Mouse (Mus musculus): ENCODE results near the gene Zfp335. TPM values are rescaled to one million over a fixed set of nuclear protein-coding genes. Genes with fewer than 3 reads are reported as not detected.
A peak's percentile ranks its signal among the peaks of the same experiment; 100 is the strongest.
"Not testable (repeated sequence)": the region's sequence is repeated elsewhere in the genome, so short reads cannot be mapped to it uniquely, and the experiment has no call there.

Gene Zfp335
- polyA plus RNA-seq, 1 experiment from 2014 or later: 16.2 TPM

- Histone ChIP-seq H3K9ac (ENCODE audit: low read depth, low read length) (no peak overlapping the region), H3K4me3 (ENCODE audit: low read depth, low read length) (no peak overlapping the region), H3K4me1 (ENCODE audit: control insufficient read depth, insufficient read depth, low read length) (no peaks in the 10 kb centered on the region), H3K27me3 (ENCODE audit: control insufficient read depth, insufficient read depth, low read depth, low read length) (no peaks in the 10 kb centered on the region), H3K4me2 (ENCODE audit: low read length) (no peak overlapping the region), H3K9me3 (replicated peaks; ENCODE audit: control insufficient read depth, low read length, poor library complexity, severe bottlenecking) (no peaks in the 10 kb centered on the region; the same call in 1 of the 2 replicates), H3K27ac (ENCODE audit: low read length) (no peak overlapping the region), H3K36me3 (ENCODE audit: control insufficient read depth, insufficient read depth, low read length) (no peaks in the 10 kb centered on the region)
- WGBS: 79% methylated on average over 7 of the region's 7 CpGs
- no peak for ATAC-seq
These were observed 43.1 kb downstream of the Zfp335 start for GRCm38 (mm10) chr2:164868491-164868890.

GRCm38 (mm10) chr2:164867566-164867965, 44.0 kb downstream of the Zfp335 start:
- Histone ChIP-seq H3K9ac (ENCODE audit: low read depth, low read length) (no peak overlapping the region), H3K4me1 (ENCODE audit: control insufficient read depth, insufficient read depth, low read length) (no peaks in the 10 kb centered on the region), H3K4me3 (ENCODE audit: low read depth, low read length) (no peak overlapping the region), H3K9me3 (replicated peaks; ENCODE audit: control insufficient read depth, low read length, poor library complexity, severe bottlenecking) (no peaks in the 10 kb centered on the region; the same call in 1 of the 2 replicates), H3K36me3 (ENCODE audit: control insufficient read depth, insufficient read depth, low read length) (no peaks in the 10 kb centered on the region), H3K27ac (ENCODE audit: low read length) (no peak overlapping the region), H3K27me3 (ENCODE audit: control insufficient read depth, insufficient read depth, low read depth, low read length) (no peaks in the 10 kb centered on the region), H3K4me2 (ENCODE audit: low read length) (no peak overlapping the region)
- ATAC-seq: no peak
- WGBS: 91% methylated on average over 7 of the region's 7 CpGs

GRCm38 (mm10) chr2:164866741-164867551, 44.6 kb downstream of the Zfp335 start:
- Histone ChIP-seq H3K4me2 (ENCODE audit: low read length) (no peak overlapping the region), H3K9ac (ENCODE audit: low read depth, low read length) (no peak overlapping the region), H3K27ac (ENCODE audit: low read length) (no peak overlapping the region), H3K4me1 (ENCODE audit: control insufficient read depth, insufficient read depth, low read length) (no peaks in the 10 kb centered on the region), H3K36me3 (ENCODE audit: control insufficient read depth, insufficient read depth, low read length) (no peaks in the 10 kb centered on the region), H3K4me3 (ENCODE audit: low read depth, low read length) (no peak overlapping the region), H3K27me3 (ENCODE audit: control insufficient read depth, insufficient read depth, low read depth, low read length) (no peaks in the 10 kb centered on the region), H3K9me3 (replicated peaks; ENCODE audit: control insufficient read depth, low read length, poor library complexity, severe bottlenecking) (no peaks in the 10 kb centered on the region; the same call in 1 of the 2 replicates)
- no peak for ATAC-seq
- WGBS: 64% methylated on average over 16 of the region's 16 CpGs

GRCm38 (mm10) chr2:164864593-164864992, 47.0 kb downstream of the Zfp335 start:
- Histone ChIP-seq H3K9me3 (replicated peaks; ENCODE audit: control insufficient read depth, low read length, poor library complexity, severe bottlenecking) (no peaks in the 10 kb centered on the region; the same call in 1 of the 2 replicates), H3K27me3 (ENCODE audit: control insufficient read depth, insufficient read depth, low read depth, low read length) (no peaks in the 10 kb centered on the region), H3K9ac (ENCODE audit: low read depth, low read length) (no peak overlapping the region), H3K4me2 (ENCODE audit: low read length) (no peak overlapping the region), H3K27ac (ENCODE audit: low read length) (no peak overlapping the region), H3K4me3 (ENCODE audit: low read depth, low read length) (no peak overlapping the region), H3K36me3 (ENCODE audit: control insufficient read depth, insufficient read depth, low read length) (no peaks in the 10 kb centered on the region), H3K4me1 (ENCODE audit: control insufficient read depth, insufficient read depth, low read length) (no peaks in the 10 kb centered on the region)
- no peak for ATAC-seq
- 83% methylated on average over 4 of the region's 4 CpGs for WGBS

GRCm38 (mm10) chr2:164863411-164863810, 48.1 kb downstream of the Zfp335 start:
- 90% methylated on average over 7 of the region's 9 CpGs for WGBS
- H3K27me3 ChIP-seq (ENCODE audit: control insufficient read depth, insufficient read depth, low read depth, low read length); H3K4me3 ChIP-seq (ENCODE audit: low read depth, low read length); H3K9me3 ChIP-seq (replicated peaks; ENCODE audit: control insufficient read depth, low read length, poor library complexity, severe bottlenecking); ATAC-seq; H3K4me1 ChIP-seq (ENCODE audit: control insufficient read depth, insufficient read depth, low read length); H3K36me3 ChIP-seq (ENCODE audit: control insufficient read depth, insufficient read depth, low read length); H3K27ac ChIP-seq (ENCODE audit: low read length); H3K4me2 ChIP-seq (ENCODE audit: low read length); H3K9ac ChIP-seq (ENCODE audit: low read depth, low read length): not testable (repeated sequence)

- ATAC-seq: no peak
- 53% methylated on average over 9 of the region's 9 CpGs for WGBS
- peaks cover 8% of the 10 kb centered on the region for H3K27me3 ChIP-seq (ENCODE audit: control insufficient read depth, insufficient read depth, low read depth, low read length)
- no peak overlapping the region for H3K4me2 ChIP-seq (ENCODE audit: low read length)
- H3K9ac ChIP-seq (ENCODE audit: low read depth, low read length): no peak overlapping the region
- H3K36me3 ChIP-seq (ENCODE audit: control insufficient read depth, insufficient read depth, low read length): no peaks in the 10 kb centered on the region
- H3K27ac ChIP-seq (ENCODE audit: low read length): 0 out of 2 replicates have a peak overlapping the region, but pooled peaks have one; percentile 12
- H3K4me1 ChIP-seq (ENCODE audit: control insufficient read depth, insufficient read depth, low read length): peaks cover 7% of the 10 kb centered on the region
- no peak overlapping the region for H3K4me3 ChIP-seq (ENCODE audit: low read depth, low read length)
- H3K9me3 ChIP-seq (replicated peaks; ENCODE audit: control insufficient read depth, low read length, poor library complexity, severe bottlenecking): no peaks in the 10 kb centered on the region
These were observed 49.2 kb downstream of the Zfp335 start for GRCm38 (mm10) chr2:164862179-164862861.

- H3K36me3 ChIP-seq (ENCODE audit: control insufficient read depth, insufficient read depth, low read length): no peaks in the 10 kb centered on the region
- H3K4me3 ChIP-seq (ENCODE audit: low read depth, low read length): no peak overlapping the region
- no peak overlapping the region for H3K4me2 ChIP-seq (ENCODE audit: low read length)
- peaks cover 17% of the 10 kb centered on the region for H3K4me1 ChIP-seq (ENCODE audit: control insufficient read depth, insufficient read depth, low read length)
- 71% methylated on average over 4 of the region's 4 CpGs for WGBS
- H3K9me3 ChIP-seq (replicated peaks; ENCODE audit: control insufficient read depth, low read length, poor library complexity, severe bottlenecking): no peaks in the 10 kb centered on the region
- H3K9ac ChIP-seq (ENCODE audit: low read depth, low read length): no peak overlapping the region
- H3K27ac ChIP-seq (ENCODE audit: low read length): no peak overlapping the region
- no peak for ATAC-seq
- H3K27me3 ChIP-seq (ENCODE audit: control insufficient read depth, insufficient read depth, low read depth, low read length): peaks cover 9% of the 10 kb centered on the region
These were observed 50.5 kb downstream of the Zfp335 start for GRCm38 (mm10) chr2:164861094-164861493.

- H3K27ac ChIP-seq (ENCODE audit: low read length): no peak overlapping the region
- H3K4me3 ChIP-seq (ENCODE audit: low read depth, low read length): no peak overlapping the region
- peaks cover 9% of the 10 kb centered on the region for H3K27me3 ChIP-seq (ENCODE audit: control insufficient read depth, insufficient read depth, low read depth, low read length)
- peaks cover 17% of the 10 kb centered on the region for H3K4me1 ChIP-seq (ENCODE audit: control insufficient read depth, insufficient read depth, low read length)
- no peak for ATAC-seq
- no peak overlapping the region for H3K4me2 ChIP-seq (ENCODE audit: low read length)
- no peaks in the 10 kb centered on the region for H3K9me3 ChIP-seq (replicated peaks; ENCODE audit: control insufficient read depth, low read length, poor library complexity, severe bottlenecking)
- WGBS: 65% methylated on average over 9 of the region's 9 CpGs
- H3K36me3 ChIP-seq (ENCODE audit: control insufficient read depth, insufficient read depth, low read length): no peaks in the 10 kb centered on the region
- H3K9ac ChIP-seq (ENCODE audit: low read depth, low read length): no peak overlapping the region
These were observed 51.7 kb downstream of the Zfp335 start for GRCm38 (mm10) chr2:164859640-164860432.
